In the genomic region with DNA sequence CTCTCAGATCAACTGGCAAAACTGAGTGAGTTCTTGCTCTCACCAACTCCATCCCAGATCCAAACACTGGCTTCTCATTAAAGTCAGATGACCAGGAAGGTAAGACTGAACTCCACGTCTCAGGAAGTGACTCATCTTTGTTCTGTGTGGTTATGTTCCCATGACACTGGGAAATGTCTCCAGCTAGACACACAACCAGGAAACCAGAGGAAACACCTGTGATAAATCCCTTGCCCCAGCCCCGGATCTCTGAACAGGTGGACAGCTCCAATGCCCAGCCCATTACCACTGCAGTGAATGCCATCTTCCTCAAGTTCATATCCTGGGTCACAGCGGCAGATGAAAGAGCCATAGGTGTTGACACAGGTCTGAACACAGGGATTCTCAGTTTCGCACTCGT, we compare ENCODE assay signal across 28 mouse cellular contexts. TPM values are rescaled to one million over a fixed set of nuclear protein-coding genes. Genes with fewer than 3 reads are reported as not detected.
DNase-seq lines count a peak whose midpoint lies in the region; ATAC-seq and TF ChIP-seq lines count a peak whose summit lies in the region.
"Had no signal": no experiment of that assay in that cellular context is flagged by ENCODE, and none has a peak within 500 bp of the region (broad histone marks: within the 10 kb centered on the region; RNA-seq: fewer than 3 reads in every experiment).

No protein-coding gene starts in this region.

- peak; percentile 13 for DNase-seq in lung, embryonic 14.5 days
- no peak for DNase-seq in lung, postnatal 25 days (ENCODE audit: low spot score)
- peak; percentile 16 for DNase-seq in 416B (ENCODE audit: low read depth)
- peak; percentile 64 for DNase-seq in large intestine, adult 2 months (ENCODE audit: low read depth, low spot score)
- DNase-seq in gastrocnemius, postnatal 10 days = no peak
- no peak for DNase-seq in hindbrain, embryonic 14.5 days (ENCODE audit: low spot score)
- DNase-seq: adrenal gland, adult 2 months; adrenal gland, postnatal 14 days; B cell, adult 2 months; cerebellum, adult 11 months; cerebellum, adult 2 months; cerebellum, adult 9-11 months; cerebellum, postnatal 25 days; forebrain, postnatal 0 days; gastrocnemius, adult 2 months; gastrocnemius, postnatal 25 days; heart, adult 2 months had no signal

- H3K27ac ChIP-seq in lung, embryonic 14.5 days (ENCODE audit: low read depth) = no peak overlapping the region
- no peak overlapping the region for H3K27ac ChIP-seq in hindbrain, embryonic 14.5 days
- H3K27ac ChIP-seq: embryonic facial prominence, embryonic 12.5 days; embryonic facial prominence, embryonic 15.5 days; gastrocnemius, adult 2 months; heart, adult 2 months; heart, embryonic 10.5 days; hindbrain, embryonic 12.5 days had no signal

- 72% methylated on average over 5 of the region's 5 CpGs for WGBS in lung, embryonic 14.5 days
- 26% methylated on average over 5 of the region's 5 CpGs for WGBS in large intestine, adult 2 months
- WGBS in hindbrain, embryonic 14.5 days = 83% methylated on average over 5 of the region's 5 CpGs

- ATAC-seq in lung, embryonic 14.5 days (ENCODE audit: insufficient read depth) = no peak
- ATAC-seq in hindbrain, embryonic 14.5 days (ENCODE audit: low FRiP score) = no peak
- ATAC-seq: forebrain, embryonic 14.5 days; forebrain, postnatal 0 days; hindbrain, embryonic 16.5 days; Patski had no signal

- no peak overlapping the region for H3K4me2 ChIP-seq in lung, embryonic 14.5 days
- H3K4me2 ChIP-seq in hindbrain, embryonic 14.5 days (replicated peaks) = no peak overlapping the region
- H3K4me2 ChIP-seq: embryonic facial prominence, embryonic 12.5 days; embryonic facial prominence, embryonic 15.5 days; hindbrain, embryonic 12.5 days had no signal

- no peak for TF ChIP-seq CTCF in lung, embryonic 14.5 days (IDR thresholded peaks at IDR 0.05; ENCODE audit: low read depth)

- H3K36me3 ChIP-seq in lung, embryonic 14.5 days (ENCODE audit: insufficient read depth) = no peaks in the 10 kb centered on the region
- H3K36me3 ChIP-seq in hindbrain, embryonic 14.5 days (replicated peaks; ENCODE audit: control insufficient read depth, insufficient read depth) = no peaks in the 10 kb centered on the region
- H3K36me3 ChIP-seq: embryonic facial prominence, embryonic 12.5 days; G1E; heart, embryonic 10.5 days; hindbrain, embryonic 12.5 days had no signal

- H3K27me3 ChIP-seq in lung, embryonic 14.5 days (ENCODE audit: insufficient read depth, low read length) = no peaks in the 10 kb centered on the region
- H3K27me3 ChIP-seq in hindbrain, embryonic 14.5 days (ENCODE audit: control insufficient read depth, insufficient read depth, low read length) = no peaks in the 10 kb centered on the region
- H3K27me3 ChIP-seq: CH12.LX; embryonic facial prominence, embryonic 12.5 days; embryonic facial prominence, embryonic 15.5 days; hindbrain, embryonic 12.5 days; Patski had no signal

- no peaks in the 10 kb centered on the region for H3K9me3 ChIP-seq in lung, embryonic 14.5 days (ENCODE audit: low read depth, low read length)
- no peaks in the 10 kb centered on the region for H3K9me3 ChIP-seq in hindbrain, embryonic 14.5 days (ENCODE audit: control insufficient read depth, low read length)
- H3K9me3 ChIP-seq: embryonic facial prominence, embryonic 12.5 days; embryonic facial prominence, embryonic 15.5 days; G1E; heart, embryonic 10.5 days; hindbrain, embryonic 12.5 days had no signal

- H3K4me3 ChIP-seq in lung, embryonic 14.5 days (ENCODE audit: low read depth, low read length) = no peak overlapping the region
- no peak overlapping the region for H3K4me3 ChIP-seq in hindbrain, embryonic 14.5 days (replicated peaks; ENCODE audit: low read length)
- H3K4me3 ChIP-seq: embryonic facial prominence, embryonic 12.5 days; embryonic facial prominence, embryonic 15.5 days; gastrocnemius, adult 2 months; heart, adult 2 months; heart, embryonic 10.5 days; hindbrain, embryonic 12.5 days had no signal

- no peak overlapping the region for H3K9ac ChIP-seq in lung, embryonic 14.5 days
- H3K9ac ChIP-seq in hindbrain, embryonic 14.5 days = no peak overlapping the region
- H3K9ac ChIP-seq: embryonic facial prominence, embryonic 12.5 days; embryonic facial prominence, embryonic 15.5 days; forebrain, postnatal 0 days; hindbrain, embryonic 12.5 days had no signal

- H3K4me1 ChIP-seq in lung, embryonic 14.5 days (ENCODE audit: insufficient read depth) = peaks cover 11% of the 10 kb centered on the region; the same call in 1 of the 2 replicates
- no peaks in the 10 kb centered on the region for H3K4me1 ChIP-seq in hindbrain, embryonic 14.5 days (replicated peaks; ENCODE audit: control insufficient read depth, insufficient read depth, low read length)
- H3K4me1 ChIP-seq: hindbrain, embryonic 12.5 days had no signal

RNA-seq across cellular contexts. Expression of gene Tc2n, which starts 46.5 kb away (rescaled TPM):
- polyA plus RNA-seq in lung, embryonic 14.5 days (2014; fragmentation: Nextera tagmentation; extraction: Ambion mirVana) = 2.4 and 3.6 TPM in 2 replicates
- 0.70 and 0.99 TPM in 2 replicates for polyA plus RNA-seq in large intestine, adult 2 months (2012; rRNA removed)
- total RNA-seq in gastrocnemius, postnatal 10 days (2021) = under 1 TPM; 0.16 to 0.32 TPM
- polyA plus RNA-seq in hindbrain, embryonic 14.5 days (2014; fragmentation: Nextera tagmentation; extraction: Ambion mirVana) = 0.31 and 0.37 TPM in 2 replicates
- total RNA-seq: common myeloid progenitor, adult 5-6 weeks had no signal
- polyA plus RNA-seq: G1E had no signal

RNA-seq across cellular contexts. Expression of gene Fbln5, which starts 54.0 kb away (rescaled TPM):
- 66.9 and 77.1 TPM in 2 replicates for polyA plus RNA-seq in lung, embryonic 14.5 days (2014; fragmentation: Nextera tagmentation; extraction: Ambion mirVana)
- 17.2 and 27.3 TPM in 2 replicates for polyA plus RNA-seq in large intestine, adult 2 months (2012; rRNA removed)
- total RNA-seq in gastrocnemius, postnatal 10 days (2021) = 10 to 100 TPM; 47.8 to 56.1 TPM
- 15.1 and 15.7 TPM in 2 replicates for polyA plus RNA-seq in hindbrain, embryonic 14.5 days (2014; fragmentation: Nextera tagmentation; extraction: Ambion mirVana)
- total RNA-seq: common myeloid progenitor, adult 5-6 weeks; hematopoietic stem cell, adult 5-6 weeks had no signal
- polyA plus RNA-seq: G1E had no signal

Comparison
In these comparisons a context has a peak if more than half of its experiments do, and no peak if none do; other contexts are left out.
1. DNase-seq: peak in lung, embryonic 14.5 days (single experiment), 416B (single experiment) and large intestine, adult 2 months (single experiment); none in lung, postnatal 25 days (single experiment), gastrocnemius, postnatal 10 days (single experiment) and hindbrain, embryonic 14.5 days (single experiment).